ENCODE assay signal across 17 mouse cellular contexts in the genomic region with DNA sequence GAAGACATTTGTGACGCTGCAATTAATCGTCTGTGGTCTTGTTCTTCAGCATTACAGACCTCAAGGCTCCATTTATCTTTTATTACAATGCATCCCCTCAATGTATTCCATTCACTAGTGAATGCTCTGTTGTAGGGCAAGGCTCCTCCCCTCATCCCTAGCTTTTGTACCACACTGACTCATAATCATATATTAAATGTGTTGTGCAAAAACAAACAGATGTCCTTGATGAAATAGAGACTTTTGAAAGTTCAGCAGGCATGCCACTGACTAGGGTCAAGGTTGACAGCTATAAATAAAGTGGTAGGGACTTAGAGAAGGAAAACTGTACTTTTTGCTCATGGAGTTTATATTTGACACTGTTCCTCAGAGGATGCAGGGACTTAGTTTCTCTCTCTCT. TPM values are rescaled to one million over a fixed set of nuclear protein-coding genes. Genes with fewer than 3 reads are reported as not detected.
"Had no signal": no experiment of that assay in that cellular context is flagged by ENCODE, and none has a peak within 500 bp of the region (broad histone marks: within the 10 kb centered on the region; RNA-seq: fewer than 3 reads in every experiment).

No protein-coding gene starts in this region.

- H3K36me3 ChIP-seq: liver, embryonic 13.5 days; lung, embryonic 15.5 days; midbrain, embryonic 12.5 days had no signal

- H3K9me3 ChIP-seq: limb, embryonic 12.5 days; liver, embryonic 13.5 days; lung, embryonic 15.5 days; midbrain, embryonic 12.5 days had no signal

- H3K27ac ChIP-seq: limb, embryonic 12.5 days; liver, embryonic 13.5 days; lung, embryonic 15.5 days; midbrain, embryonic 12.5 days; stomach, postnatal 0 days had no signal

- H3K4me1 ChIP-seq: lung, embryonic 15.5 days had no signal

- H3K4me3 ChIP-seq: layer of hippocampus, adult 2 months; limb, embryonic 12.5 days; liver, embryonic 13.5 days; lung, embryonic 15.5 days; midbrain, embryonic 12.5 days; myocyte had no signal

- DNase-seq: kidney, postnatal 10 days; kidney, postnatal 4 days; liver; liver, embryonic 13.5 days; liver, postnatal 0 days; lung, postnatal 14 days had no signal

- H3K27me3 ChIP-seq: limb, embryonic 12.5 days; liver, embryonic 13.5 days; lung, embryonic 15.5 days; midbrain, embryonic 12.5 days had no signal

- H3K4me2 ChIP-seq: limb, embryonic 12.5 days; liver, embryonic 13.5 days; lung, embryonic 15.5 days; midbrain, embryonic 12.5 days had no signal

- ATAC-seq: liver, postnatal 0 days had no signal

- H3K9ac ChIP-seq: limb, embryonic 12.5 days; liver, embryonic 13.5 days; liver, postnatal 0 days; lung, embryonic 15.5 days; midbrain, embryonic 12.5 days had no signal

RNA-seq across cellular contexts. Expression of gene 1700015G11Rik, which starts 42.0 kb away (rescaled TPM):
- total RNA-seq: layer of hippocampus, adult 2 months; layer of hippocampus, postnatal 10 days; left cerebral cortex, postnatal 36 days; megakaryocyte-erythroid progenitor cell, adult 5-6 weeks; neutrophil, adult 5-6 weeks had no signal
- polyA plus RNA-seq: kidney, embryonic 14.5 days; limb, embryonic 12.5 days; liver, embryonic 13.5 days; liver, postnatal 0 days; lung, embryonic 15.5 days; midbrain, embryonic 12.5 days; myocyte; stomach, postnatal 0 days had no signal
